Mouse (Mus musculus) kidney, embryonic 14.5 days (tissue): Measurements from ENCODE around the gene Nos2. TPM values are rescaled to one million over a fixed set of nuclear protein-coding genes. Genes with fewer than 3 reads are reported as not detected.

Experiments used
- ATAC-seq: fragments of 200-750 bp; cut with Nextera tagmentation; 2 replicates; pipeline ENCODE4 v1.8.0; 2017; ENCODE audit warnings: moderate number of reproducible peaks, mild to moderate bottlenecking, moderate TSS enrichment, moderate library complexity; ENCODE audit not compliant: low FRiP score, low TSS enrichment
- H3K27ac ChIP-seq: fragments of 300-500 bp; sonication (generic); 2 replicates; pipeline ENCODE4 v1.5.1; 2014; ENCODE audit warnings: low read depth, mild to moderate bottlenecking, low read length, moderate library complexity, mixed read lengths
- H3K27me3 ChIP-seq: fragments of 300-500 bp; sonication (generic); 2 replicates; pipeline ENCODE4 v1.6.1; 2014; ENCODE audit warnings: mild to moderate bottlenecking, low read length; ENCODE audit not compliant: control insufficient read depth, insufficient read depth
- H3K36me3 ChIP-seq: fragments of 300-500 bp; sonication (generic); 2 replicates; pipeline ENCODE4 v1.6.1; 2014; ENCODE audit warnings: low read length, mixed read lengths; ENCODE audit not compliant: control insufficient read depth, insufficient read depth
- H3K4me1 ChIP-seq: fragments of 300-500 bp; sonication (generic); 2 replicates; pipeline ENCODE4 v1.6.1; 2014; ENCODE audit warnings: low read length, mixed read lengths; ENCODE audit not compliant: control insufficient read depth, insufficient read depth
- H3K4me2 ChIP-seq: fragments of 300-500 bp; sonication (generic); replicated peaks from 2 replicates; pipeline ENCODE4 v1.6.1; 2014; ENCODE audit warnings: low read depth, mild to moderate bottlenecking, low read length
- H3K4me3 ChIP-seq: fragments of 300-500 bp; sonication (generic); 2 replicates; pipeline ENCODE4 v1.5.1; 2014; ENCODE audit warnings: mild to moderate bottlenecking, low read length
- H3K9ac ChIP-seq: fragments of 300-500 bp; sonication (generic); 2 replicates; pipeline ENCODE4 v1.6.1; 2014; ENCODE audit warnings: low read depth, mild to moderate bottlenecking, low read length, moderate library complexity
- H3K9me3 ChIP-seq: fragments of 300-500 bp; sonication (generic); 2 replicates; pipeline ENCODE4 v1.6.1; 2016; ENCODE audit warnings: low read length; ENCODE audit not compliant: control insufficient read depth
- WGBS: fragments of 180-500 bp; shearing (Covaris S2); extraction: QIAGEN DNeasy Blood & Tissue Kit; methylation state at CpG from one replicate; pipeline ENCODE4 v1.1.7; 2014; 5-methylcytosine and 5-hydroxymethylcytosine counted together
- polyA plus RNA-seq: library from polyadenylated mRNA; unstranded; fragments of >200 nt; fragmentation: Nextera tagmentation; extraction: Ambion mirVana; gene quantifications from 2 replicates; pipeline ENCODE4 v1.2.1, GENCODE M21; 2014

The Nos2 gene
- polyA plus RNA-seq, 1 experiment from 2014 or later = 1.7 TPM

DNA sequence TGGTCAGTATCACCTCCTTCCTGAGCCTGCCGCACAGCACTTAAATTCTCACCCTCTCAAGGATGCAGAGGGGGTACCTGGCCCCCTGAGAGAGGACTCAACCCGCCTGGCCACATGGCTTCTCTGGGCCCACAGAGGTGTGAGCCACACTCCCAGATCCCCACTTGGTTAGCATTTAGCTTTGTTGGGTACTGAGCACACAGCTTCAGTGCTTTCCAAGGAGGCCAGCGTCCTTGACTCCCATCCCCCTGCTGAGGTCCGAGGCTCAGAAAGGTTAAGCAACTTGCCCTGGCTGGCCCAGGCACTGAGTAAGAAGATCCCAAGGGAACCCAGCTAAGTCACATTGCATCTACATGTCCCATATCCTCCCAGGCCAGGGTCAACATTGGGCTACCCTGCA is 47.5 kb downstream of the Nos2 start:
- no peak overlapping the region for H3K4me2 ChIP-seq
- WGBS = 76% methylated on average over 4 of the region's 4 CpGs
- H3K27me3 ChIP-seq = no peaks in the 10 kb centered on the region
- H3K9ac ChIP-seq = no peak overlapping the region
- ATAC-seq = no peak
- H3K27ac ChIP-seq = no peak overlapping the region
- no peaks in the 10 kb centered on the region for H3K36me3 ChIP-seq
- no peak overlapping the region for H3K4me3 ChIP-seq
- no peaks in the 10 kb centered on the region for H3K9me3 ChIP-seq
- 0 out of 2 replicates have a peak, but pooled peaks cover 4% of the 10 kb centered on the region for H3K4me1 ChIP-seq

DNA sequence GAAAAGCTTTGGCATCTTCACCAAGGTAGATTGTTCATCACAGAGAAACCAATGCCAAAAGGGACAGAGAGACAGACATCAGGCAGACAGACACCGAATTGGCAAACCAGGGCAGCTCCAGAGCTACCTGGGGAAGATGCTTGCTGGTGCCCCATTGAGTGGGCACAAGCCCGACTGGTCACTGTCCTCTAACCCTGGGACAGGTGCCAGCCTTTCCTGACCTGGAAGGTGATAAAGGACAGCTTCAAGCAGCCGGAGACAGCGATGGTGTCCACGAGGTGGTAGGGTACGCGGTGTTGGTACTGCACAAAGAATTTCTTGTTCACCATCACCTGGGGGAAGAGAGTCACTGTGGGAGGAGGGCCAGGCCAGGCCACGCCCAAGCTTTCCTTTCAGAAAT is 50.5 kb downstream of the Nos2 start:
- 90% methylated on average over 8 of the region's 8 CpGs for WGBS
- 0 out of 2 replicates have a peak, but pooled peaks cover 4% of the 10 kb centered on the region for H3K4me1 ChIP-seq
- no peak overlapping the region for H3K27ac ChIP-seq
- H3K9me3 ChIP-seq = no peaks in the 10 kb centered on the region
- H3K9ac ChIP-seq = no peak overlapping the region
- no peaks in the 10 kb centered on the region for H3K36me3 ChIP-seq
- H3K4me3 ChIP-seq = no peak overlapping the region
- H3K4me2 ChIP-seq = no peak overlapping the region
- no peaks in the 10 kb centered on the region for H3K27me3 ChIP-seq
- no peak for ATAC-seq

DNA sequence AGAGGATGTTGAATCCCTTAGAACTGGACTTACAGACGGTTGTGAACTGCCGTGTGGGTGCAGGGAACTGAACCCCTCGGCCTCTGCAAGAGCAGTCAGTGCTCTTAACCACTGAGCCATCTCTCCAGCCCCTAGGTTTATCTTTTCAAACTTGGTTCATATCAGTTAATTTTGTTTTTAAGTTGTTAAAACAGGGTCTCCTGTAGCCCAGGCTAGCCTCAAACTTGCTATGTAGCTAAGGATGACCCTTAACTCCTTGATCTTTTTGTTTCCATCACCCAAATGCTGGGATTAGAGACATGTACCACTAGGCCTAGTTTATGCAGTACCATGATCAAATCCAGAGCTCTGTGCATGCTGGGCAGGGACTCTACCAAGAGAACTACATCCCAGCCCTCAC is 51.2 kb downstream of the Nos2 start:
- ATAC-seq = no peak
- no peaks in the 10 kb centered on the region for H3K36me3 ChIP-seq
- no peak overlapping the region for H3K9ac ChIP-seq
- H3K4me3 ChIP-seq = no peak overlapping the region
- no peaks in the 10 kb centered on the region for H3K27me3 ChIP-seq
- H3K4me2 ChIP-seq = no peak overlapping the region
- H3K4me1 ChIP-seq = 0 out of 2 replicates have a peak, but pooled peaks cover 4% of the 10 kb centered on the region
- H3K9me3 ChIP-seq = no peaks in the 10 kb centered on the region
- no peak overlapping the region for H3K27ac ChIP-seq
- 89% methylated on average over 3 of the region's 3 CpGs for WGBS

DNA sequence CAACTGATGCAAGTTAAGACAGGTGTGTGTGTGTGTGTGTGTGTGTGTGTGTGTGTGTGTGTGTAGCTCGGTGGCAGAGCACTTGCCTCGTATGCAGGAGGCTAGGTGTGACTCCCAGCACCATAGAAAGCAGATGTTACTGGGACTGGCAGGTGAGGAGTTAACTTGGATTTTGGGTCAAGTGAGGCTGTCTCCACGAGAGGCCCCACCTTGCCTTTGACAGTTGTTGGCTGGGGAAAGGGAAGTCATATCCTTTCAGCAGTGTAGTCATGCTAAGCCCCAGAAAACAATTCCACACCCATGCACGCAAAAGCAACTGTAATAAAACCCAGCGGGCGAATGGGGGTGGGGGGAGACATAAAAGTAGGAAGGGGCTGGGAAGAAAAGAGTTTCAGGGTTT is 51.7 kb downstream of the Nos2 start:
- Histone ChIP-seq H3K36me3 (no peaks in the 10 kb centered on the region), H3K4me1 (0 out of 2 replicates have a peak, but pooled peaks cover 4% of the 10 kb centered on the region), H3K4me2 (no peak overlapping the region), H3K27ac (no peak overlapping the region), H3K9ac (no peak overlapping the region), H3K9me3 (no peaks in the 10 kb centered on the region), H3K4me3 (no peak overlapping the region), H3K27me3 (no peaks in the 10 kb centered on the region)
- 29% methylated on average over 6 of the region's 6 CpGs for WGBS
- ATAC-seq = no peak

DNA sequence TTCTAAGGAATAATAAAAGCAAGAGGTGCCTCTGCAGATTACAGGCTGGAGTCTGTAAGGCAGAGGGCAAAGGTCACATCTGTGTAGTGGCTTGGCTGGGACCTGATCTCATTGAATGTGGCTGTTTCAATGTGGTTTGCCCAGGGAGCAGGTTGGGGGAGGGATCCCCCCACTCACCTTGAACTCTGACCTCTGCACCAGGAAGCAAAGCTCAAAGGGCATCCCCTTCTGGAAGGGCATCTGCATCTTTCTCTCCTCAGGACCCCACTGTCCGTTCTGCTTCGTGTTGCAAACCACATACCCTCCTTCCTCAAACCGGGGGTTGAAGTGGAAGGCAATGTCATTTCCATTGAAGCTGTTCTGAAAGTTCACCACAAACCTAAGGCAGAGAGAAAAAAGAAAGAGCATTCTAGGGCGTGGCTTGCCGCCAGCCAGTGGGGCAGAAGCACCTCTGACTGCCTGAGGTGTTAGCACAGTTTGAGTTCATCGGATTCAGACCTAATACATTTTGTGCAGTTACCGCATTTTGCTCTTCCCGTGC is 52.3 kb downstream of the Nos2 start:
- no peak for ATAC-seq
- Histone ChIP-seq H3K9me3 (no peaks in the 10 kb centered on the region), H3K36me3 (no peaks in the 10 kb centered on the region), H3K27me3 (no peaks in the 10 kb centered on the region), H3K27ac (no peak overlapping the region), H3K4me1 (0 out of 2 replicates have a peak, but pooled peaks cover 4% of the 10 kb centered on the region), H3K4me2 (no peak overlapping the region), H3K9ac (no peak overlapping the region), H3K4me3 (no peak overlapping the region)
- 56% methylated on average over 8 of the region's 8 CpGs for WGBS

DNA sequence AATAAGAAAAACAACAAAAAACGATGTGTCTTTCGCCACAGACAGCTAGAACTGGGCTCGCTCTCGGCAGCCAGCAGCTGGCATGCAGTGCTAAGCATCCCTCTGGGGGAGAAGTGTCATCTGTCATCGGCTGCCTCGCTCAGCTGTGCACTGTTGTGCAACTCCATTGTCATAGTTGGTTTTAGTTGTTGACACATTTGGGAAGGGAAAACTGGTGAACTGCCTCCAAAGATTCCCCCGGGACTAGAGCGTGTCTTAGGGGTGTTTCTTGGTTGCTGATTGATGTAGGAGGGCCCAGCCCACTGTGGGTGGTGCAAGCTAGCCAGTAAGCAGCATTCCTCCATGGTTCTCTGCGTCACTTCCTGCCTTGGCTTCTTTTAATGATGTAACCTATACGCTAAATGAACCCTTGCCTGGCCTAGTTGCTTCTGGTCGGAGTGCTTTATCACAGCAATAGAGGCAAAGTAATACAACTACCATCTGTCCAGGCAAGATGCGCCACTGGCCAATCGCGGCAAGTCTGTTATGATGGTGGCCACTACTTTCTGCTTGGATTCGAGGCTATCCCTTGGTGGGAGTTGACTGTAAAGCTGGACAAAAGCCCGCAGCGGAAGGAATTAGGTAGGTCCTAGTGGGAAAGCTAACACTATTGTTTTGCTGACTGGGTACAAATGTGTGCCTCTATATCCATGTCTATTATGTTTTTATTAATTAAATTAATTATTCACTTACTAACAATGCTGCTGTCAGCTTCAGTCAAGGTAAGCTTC is 53.0 kb downstream of the Nos2 start:
- no peak for ATAC-seq
- Histone ChIP-seq H3K9ac (no peak overlapping the region), H3K9me3 (no peaks in the 10 kb centered on the region), H3K36me3 (no peaks in the 10 kb centered on the region), H3K4me1 (0 out of 2 replicates have a peak, but pooled peaks cover 4% of the 10 kb centered on the region), H3K27me3 (no peaks in the 10 kb centered on the region), H3K27ac (no peak overlapping the region), H3K4me2 (no peak overlapping the region), H3K4me3 (no peak overlapping the region)
- WGBS = 66% methylated on average over 17 of the region's 17 CpGs

DNA sequence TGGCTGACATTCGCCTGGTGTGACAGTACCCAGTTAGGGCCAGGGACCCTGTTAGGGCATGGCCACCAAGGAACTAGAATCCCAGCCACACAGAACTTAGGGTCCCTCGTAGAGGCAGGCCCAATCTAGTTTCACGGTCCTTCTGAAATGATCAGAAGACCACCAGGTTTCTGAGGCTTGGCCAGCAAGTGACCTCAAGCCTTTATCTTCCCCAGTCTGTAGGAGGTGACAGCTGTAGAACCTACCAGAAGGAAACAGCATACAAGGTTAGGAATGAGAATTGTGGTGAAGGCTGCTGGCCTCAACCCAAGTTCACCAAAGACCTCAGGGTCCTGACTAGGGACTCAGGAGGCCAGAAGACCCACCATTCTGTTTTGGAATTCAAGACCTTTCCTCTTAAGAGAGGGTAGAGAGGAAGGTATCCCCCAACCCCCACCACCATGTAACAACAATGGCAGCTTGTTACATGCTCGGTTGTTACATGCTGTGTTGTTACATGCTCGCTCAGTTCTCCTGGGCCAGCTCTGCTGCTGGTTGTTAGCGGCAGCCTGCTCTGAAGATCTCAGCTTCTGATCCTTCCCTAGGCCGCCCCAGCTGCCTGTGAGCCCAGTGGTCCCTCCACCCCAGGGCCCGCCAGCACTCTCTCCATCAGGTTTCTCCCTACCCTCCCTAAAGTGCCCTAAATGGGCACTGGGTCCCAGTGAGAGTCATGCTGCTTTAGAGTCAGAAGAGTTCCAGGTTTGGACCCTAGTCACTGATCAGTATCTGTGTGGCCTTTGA is 56.3 kb downstream of the Nos2 start:
- H3K36me3 ChIP-seq = no peaks in the 10 kb centered on the region
- WGBS = 86% methylated on average over 8 of the region's 8 CpGs
- H3K4me2 ChIP-seq = no peak overlapping the region
- H3K27me3 ChIP-seq = no peaks in the 10 kb centered on the region
- no peak overlapping the region for H3K4me3 ChIP-seq
- no peaks in the 10 kb centered on the region for H3K9me3 ChIP-seq
- H3K4me1 ChIP-seq = 0 out of 2 replicates have a peak, but pooled peaks cover 4% of the 10 kb centered on the region
- no peak overlapping the region for H3K9ac ChIP-seq
- no peak overlapping the region for H3K27ac ChIP-seq
- no peak for ATAC-seq

DNA sequence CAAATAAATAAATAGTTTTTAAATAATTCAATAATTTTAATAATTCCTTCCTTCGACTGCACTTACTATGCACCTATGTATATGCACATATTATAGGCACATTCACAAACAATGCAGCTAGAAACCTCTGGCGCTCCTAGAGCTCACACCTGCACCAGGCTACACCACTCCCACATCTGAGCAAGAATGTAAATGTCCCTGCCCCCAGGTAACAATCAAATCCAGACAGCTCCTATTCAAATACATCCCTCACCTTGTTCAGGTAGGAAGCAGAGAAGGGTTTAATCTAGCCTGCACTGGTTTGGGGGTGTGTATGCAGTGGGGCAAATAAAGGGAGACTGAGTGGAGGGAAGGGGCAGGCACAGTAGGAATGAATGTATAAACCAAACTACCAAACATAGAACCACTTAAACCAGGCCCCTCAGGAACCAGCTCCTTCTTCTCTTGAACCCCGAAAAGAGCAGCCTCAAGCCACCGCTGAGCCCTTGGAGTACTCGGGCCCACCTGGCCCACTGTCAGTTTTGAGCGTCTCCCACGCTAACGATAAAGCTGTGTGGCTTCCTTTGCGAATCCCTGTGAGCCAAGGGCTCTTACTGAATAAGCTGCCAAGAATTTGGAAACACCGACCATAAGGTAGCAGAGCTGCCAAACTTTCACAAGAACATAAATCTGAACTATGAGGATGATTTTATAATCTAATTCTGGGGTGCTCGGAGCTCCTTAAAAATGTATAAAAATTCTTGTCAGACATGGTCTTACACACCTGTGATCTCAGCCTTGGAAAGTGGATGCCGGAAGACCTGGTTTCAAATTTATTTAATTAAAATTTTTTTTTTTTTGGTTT is 57.8 kb downstream of the Nos2 start:
- H3K4me1 ChIP-seq = no peaks in the 10 kb centered on the region
- ATAC-seq = no peak
- no peak overlapping the region for H3K4me3 ChIP-seq
- no peak overlapping the region for H3K27ac ChIP-seq
- 88% methylated on average over 12 of the region's 12 CpGs for WGBS
- no peaks in the 10 kb centered on the region for H3K36me3 ChIP-seq
- H3K9me3 ChIP-seq = no peaks in the 10 kb centered on the region
- H3K27me3 ChIP-seq = no peaks in the 10 kb centered on the region
- no peak overlapping the region for H3K4me2 ChIP-seq
- H3K9ac ChIP-seq = no peak overlapping the region
